Mouse (Mus musculus): Measurements from ENCODE around the gene Gm16485.

- TF ChIP-seq ZNF384 (IDR thresholded peaks at IDR 0.05; ENCODE audit: low read depth, low read length), result no peak
- peak in 1 of 3 experiments; percentile 51; a peak in 2 of 6 replicates for TF ChIP-seq CTCF (IDR thresholded peaks at IDR 0.05 in 2 of 3, conservative IDR thresholded peaks at IDR 0.05 in 1 of 3; ENCODE audit: control insufficient read depth in 1 of 3, insufficient read depth in 1 of 3, low read depth in 2 of 3, low read length in 3 of 3, poor library complexity in 1 of 3, severe bottlenecking in 1 of 3)
- TF ChIP-seq POLR2A (IDR thresholded peaks at IDR 0.05; ENCODE audit: control insufficient read depth in 1 of 2, insufficient read depth in 1 of 2, low read depth in 1 of 2, low read length in 2 of 2, poor library complexity in 1 of 2), result no peak
- TF ChIP-seq KAT2A (conservative IDR thresholded peaks at IDR 0.05; ENCODE audit: low read depth, low read length), result no peak
These were observed 29.6 kb downstream of the Gm16485 start for GRCm38 (mm10) chr9:9001170-9001569.
